Mouse (Mus musculus): ENCODE results near the gene Erlin1. TPM values are rescaled to one million over a fixed set of nuclear protein-coding genes. Genes with fewer than 3 reads are reported as not detected.
A peak's percentile ranks its signal among the peaks of the same experiment; 100 is the strongest.

The Erlin1 gene
- polyA plus RNA-seq, 1 experiment from 2014 or later = 39.3 TPM

GRCm38 (mm10) chr19:44042121-44042520 is 27.5 kb downstream of the Erlin1 start:
- WGBS = 81% methylated on average over 5 of the region's 5 CpGs
- Histone ChIP-seq H3K9ac (ENCODE audit: low read length) (no peak overlapping the region), H3K4me1 (replicated peaks; ENCODE audit: control insufficient read depth, insufficient read depth, low read length) (no peaks in the 10 kb centered on the region), H3K27me3 (ENCODE audit: control insufficient read depth, insufficient read depth, low read depth, low read length) (no peaks in the 10 kb centered on the region), H3K4me3 (ENCODE audit: low read length) (no peak overlapping the region), H3K27ac (ENCODE audit: low read length) (no peak overlapping the region), H3K36me3 (ENCODE audit: control insufficient read depth, insufficient read depth, low read length) (peaks cover 18% of the 10 kb centered on the region), H3K9me3 (ENCODE audit: control insufficient read depth, low read length) (no peaks in the 10 kb centered on the region), H3K4me2 (ENCODE audit: low read depth, low read length) (no peak overlapping the region)
- no peak for ATAC-seq (ENCODE audit: low read depth)

GRCm38 (mm10) chr19:44033396-44033795 is 36.2 kb downstream of the Erlin1 start:
- Histone ChIP-seq H3K36me3 (ENCODE audit: control insufficient read depth, insufficient read depth, low read length) (peaks cover 11% of the 10 kb centered on the region), H3K4me2 (ENCODE audit: low read depth, low read length) (no peak overlapping the region), H3K9me3 (ENCODE audit: control insufficient read depth, low read length) (no peaks in the 10 kb centered on the region), H3K4me3 (ENCODE audit: low read length) (no peak overlapping the region), H3K27ac (ENCODE audit: low read length) (no peak overlapping the region), H3K4me1 (replicated peaks; ENCODE audit: control insufficient read depth, insufficient read depth, low read length) (no peaks in the 10 kb centered on the region), H3K9ac (ENCODE audit: low read length) (no peak overlapping the region), H3K27me3 (ENCODE audit: control insufficient read depth, insufficient read depth, low read depth, low read length) (no peaks in the 10 kb centered on the region)
- WGBS = 91% methylated on average over 5 of the region's 5 CpGs
- ATAC-seq (ENCODE audit: low read depth) = no peak

GRCm38 (mm10) chr19:44032046-44032744 is 37.4 kb downstream of the Erlin1 start:
- Histone ChIP-seq H3K9me3 (ENCODE audit: control insufficient read depth, low read length) (no peaks in the 10 kb centered on the region), H3K27ac (ENCODE audit: low read length) (no peak overlapping the region), H3K27me3 (ENCODE audit: control insufficient read depth, insufficient read depth, low read depth, low read length) (no peaks in the 10 kb centered on the region), H3K4me1 (replicated peaks; ENCODE audit: control insufficient read depth, insufficient read depth, low read length) (no peaks in the 10 kb centered on the region), H3K36me3 (ENCODE audit: control insufficient read depth, insufficient read depth, low read length) (peaks cover 4% of the 10 kb centered on the region; the same call in 1 of the 2 replicates), H3K9ac (ENCODE audit: low read length) (no peak overlapping the region), H3K4me2 (ENCODE audit: low read depth, low read length) (no peak overlapping the region), H3K4me3 (ENCODE audit: low read length) (no peak overlapping the region)
- peak; percentile 70 for ATAC-seq (ENCODE audit: low read depth)
- 66% methylated on average over 11 of the region's 11 CpGs for WGBS

GRCm38 (mm10) chr19:44030024-44030423 is 39.6 kb downstream of the Erlin1 start:
- WGBS = 78% methylated on average over 5 of the region's 5 CpGs
- no peak for ATAC-seq (ENCODE audit: low read depth)

GRCm38 (mm10) chr19:44028972-44029371 is 40.6 kb downstream of the Erlin1 start, which contains the start of gene Cyp2c23:
Gene Cyp2c23 (minus strand): TSS chr19:44029208.
- Histone ChIP-seq H3K9ac (ENCODE audit: low read length) (no peak within 1 kb of the TSS), H3K27me3 (ENCODE audit: control insufficient read depth, insufficient read depth, low read depth, low read length) (no peaks in the 10 kb centered on the region), H3K4me1 (replicated peaks; ENCODE audit: control insufficient read depth, insufficient read depth, low read length) (no peaks in the 10 kb centered on the region), H3K36me3 (ENCODE audit: control insufficient read depth, insufficient read depth, low read length) (no peaks in the 10 kb centered on the region), H3K9me3 (ENCODE audit: control insufficient read depth, low read length) (no peaks in the 10 kb centered on the region), H3K4me2 (ENCODE audit: low read depth, low read length) (no peak within 1 kb of the TSS), H3K27ac (ENCODE audit: low read length) (no peak within 1 kb of the TSS), H3K4me3 (ENCODE audit: low read length) (no peak within 1 kb of the TSS)
- no peak for ATAC-seq (ENCODE audit: low read depth)
- 74% methylated on average over 5 of the region's 8 CpGs for WGBS

More at GRCm38 (mm10) chr19:44030024-44030423, 39.6 kb downstream of the Erlin1 start:
- Histone ChIP-seq H3K27ac (ENCODE audit: low read length) (no peak overlapping the region), H3K36me3 (ENCODE audit: control insufficient read depth, insufficient read depth, low read length) (no peaks in the 10 kb centered on the region), H3K9me3 (ENCODE audit: control insufficient read depth, low read length) (no peaks in the 10 kb centered on the region), H3K9ac (ENCODE audit: low read length) (no peak overlapping the region), H3K4me1 (replicated peaks; ENCODE audit: control insufficient read depth, insufficient read depth, low read length) (no peaks in the 10 kb centered on the region), H3K4me3 (ENCODE audit: low read length) (no peak overlapping the region), H3K4me2 (ENCODE audit: low read depth, low read length) (no peak overlapping the region), H3K27me3 (ENCODE audit: control insufficient read depth, insufficient read depth, low read depth, low read length) (no peaks in the 10 kb centered on the region)

GRCm38 (mm10) chr19:44026956-44027530 is 42.5 kb downstream of the Erlin1 start:
- 50% methylated on average over 8 of the region's 8 CpGs for WGBS
- H3K27ac ChIP-seq (ENCODE audit: low read length) = no peak overlapping the region
- no peaks in the 10 kb centered on the region for H3K4me1 ChIP-seq (replicated peaks; ENCODE audit: control insufficient read depth, insufficient read depth, low read length)

GRCm38 (mm10) chr19:44024921-44025585 is 44.5 kb downstream of the Erlin1 start:
- no peaks in the 10 kb centered on the region for H3K9me3 ChIP-seq (ENCODE audit: control insufficient read depth, low read length)
- H3K27me3 ChIP-seq (ENCODE audit: control insufficient read depth, insufficient read depth, low read depth, low read length) = no peaks in the 10 kb centered on the region
- no peak for ATAC-seq (ENCODE audit: low read depth)
- H3K36me3 ChIP-seq (ENCODE audit: control insufficient read depth, insufficient read depth, low read length) = no peaks in the 10 kb centered on the region
- H3K4me3 ChIP-seq (ENCODE audit: low read length) = no peak overlapping the region
- H3K9ac ChIP-seq (ENCODE audit: low read length) = no peak overlapping the region
- WGBS = 74% methylated on average over 13 of the region's 13 CpGs
- H3K4me1 ChIP-seq (replicated peaks; ENCODE audit: control insufficient read depth, insufficient read depth, low read length) = no peaks in the 10 kb centered on the region
- H3K4me2 ChIP-seq (ENCODE audit: low read depth, low read length) = no peak overlapping the region
- no peak overlapping the region for H3K27ac ChIP-seq (ENCODE audit: low read length)

More at GRCm38 (mm10) chr19:44026956-44027530, 42.5 kb downstream of the Erlin1 start:
- peak; percentile 39; the same call in 1 of the 2 replicates for ATAC-seq (ENCODE audit: low read depth)
- Histone ChIP-seq H3K9ac (ENCODE audit: low read length) (no peak overlapping the region), H3K36me3 (ENCODE audit: control insufficient read depth, insufficient read depth, low read length) (no peaks in the 10 kb centered on the region), H3K27me3 (ENCODE audit: control insufficient read depth, insufficient read depth, low read depth, low read length) (no peaks in the 10 kb centered on the region), H3K9me3 (ENCODE audit: control insufficient read depth, low read length) (no peaks in the 10 kb centered on the region), H3K4me2 (ENCODE audit: low read depth, low read length) (no peak overlapping the region), H3K4me3 (ENCODE audit: low read length) (no peak overlapping the region)

- no peaks in the 10 kb centered on the region for H3K9me3 ChIP-seq (ENCODE audit: control insufficient read depth, low read length)
- H3K4me1 ChIP-seq (replicated peaks; ENCODE audit: control insufficient read depth, insufficient read depth, low read length) = no peaks in the 10 kb centered on the region
- H3K9ac ChIP-seq (ENCODE audit: low read length) = no peak overlapping the region
- 62% methylated on average over 5 of the region's 5 CpGs for WGBS
- no peak overlapping the region for H3K27ac ChIP-seq (ENCODE audit: low read length)
- no peaks in the 10 kb centered on the region for H3K27me3 ChIP-seq (ENCODE audit: control insufficient read depth, insufficient read depth, low read depth, low read length)
- H3K4me3 ChIP-seq (ENCODE audit: low read length) = no peak overlapping the region
- no peaks in the 10 kb centered on the region for H3K36me3 ChIP-seq (ENCODE audit: control insufficient read depth, insufficient read depth, low read length)
- no peak for ATAC-seq (ENCODE audit: low read depth)
- no peak overlapping the region for H3K4me2 ChIP-seq (ENCODE audit: low read depth, low read length)
These were observed 46.5 kb downstream of the Erlin1 start for GRCm38 (mm10) chr19:44023066-44023465.

- Histone ChIP-seq H3K4me1 (replicated peaks; ENCODE audit: control insufficient read depth, insufficient read depth, low read length) (no peaks in the 10 kb centered on the region), H3K4me3 (ENCODE audit: low read length) (no peak overlapping the region), H3K36me3 (ENCODE audit: control insufficient read depth, insufficient read depth, low read length) (no peaks in the 10 kb centered on the region), H3K27me3 (ENCODE audit: control insufficient read depth, insufficient read depth, low read depth, low read length) (no peaks in the 10 kb centered on the region), H3K9ac (ENCODE audit: low read length) (no peak overlapping the region), H3K27ac (ENCODE audit: low read length) (0 out of 2 replicates have a peak overlapping the region, but pooled peaks have one; percentile 10), H3K9me3 (ENCODE audit: control insufficient read depth, low read length) (no peaks in the 10 kb centered on the region), H3K4me2 (ENCODE audit: low read depth, low read length) (no peak overlapping the region)
- WGBS = 50% methylated on average over 4 of the region's 4 CpGs
- peak; percentile 93 for ATAC-seq (ENCODE audit: low read depth)
These were observed 48.1 kb downstream of the Erlin1 start for GRCm38 (mm10) chr19:44021502-44021901.

All from lung, embryonic 16.5 days (tissue).